Mouse (Mus musculus): ENCODE data around the gene Hist3h2ba. TPM values are rescaled to one million over a fixed set of nuclear protein-coding genes. Genes with fewer than 3 reads are reported as not detected.
A peak's percentile ranks its signal among the peaks of the same experiment; 100 is the strongest.
"Not testable (repeated sequence)": the region's sequence is repeated elsewhere in the genome, so short reads cannot be mapped to it uniquely, and the experiment has no call there.

The Hist3h2ba gene
- polyA plus RNA-seq, 1 experiment from 2014 or later = 359 TPM

GRCm38 (mm10) chr11:58951210-58951609 lies 2.5 kb downstream of the Hist3h2ba start:
- no peak for ATAC-seq
- Histone ChIP-seq H3K4me1 (ENCODE audit: control insufficient read depth, insufficient read depth, low read length) (peaks cover 21% of the 10 kb centered on the region), H3K4me3 (ENCODE audit: low read depth, low read length) (no peak overlapping the region), H3K9me3 (replicated peaks; ENCODE audit: control insufficient read depth, low read length) (no peaks in the 10 kb centered on the region), H3K4me2 (ENCODE audit: low read length) (peak overlapping the region; percentile 77), H3K27me3 (replicated peaks; ENCODE audit: control insufficient read depth, insufficient read depth, low read length) (no peaks in the 10 kb centered on the region), H3K9ac (ENCODE audit: low read length) (peak overlapping the region; percentile 95; the same call in 1 of the 2 replicates), H3K36me3 (ENCODE audit: control insufficient read depth, insufficient read depth, low read length) (no peaks in the 10 kb centered on the region), H3K27ac (ENCODE audit: low read depth, low read length) (peak overlapping the region; percentile 99; the same call in 1 of the 2 replicates)
- no peak for DNase-seq (ENCODE audit: low spot score)
- WGBS = 51% methylated on average over 5 of the region's 5 CpGs

GRCm38 (mm10) chr11:58953351-58954169 lies 4.8 kb downstream of the Hist3h2ba start:
- WGBS = under 1% methylated on average over 33 of the region's 33 CpGs
- H3K9me3 ChIP-seq (replicated peaks; ENCODE audit: control insufficient read depth, low read length) = no peaks in the 10 kb centered on the region
- peak overlapping the region; percentile 61 for H3K4me2 ChIP-seq (ENCODE audit: low read length)
- H3K27me3 ChIP-seq (replicated peaks; ENCODE audit: control insufficient read depth, insufficient read depth, low read length) = no peaks in the 10 kb centered on the region
- H3K9ac ChIP-seq (ENCODE audit: low read length) = peak overlapping the region; percentile 96
- peak overlapping the region; percentile 89 for H3K4me3 ChIP-seq (ENCODE audit: low read depth, low read length)
- DNase-seq (ENCODE audit: low spot score) = peak; percentile 84
- H3K27ac ChIP-seq (ENCODE audit: low read depth, low read length) = peak overlapping the region; percentile 99
- peaks cover 38% of the 10 kb centered on the region for H3K4me1 ChIP-seq (ENCODE audit: control insufficient read depth, insufficient read depth, low read length)
- peaks cover 14% of the 10 kb centered on the region for H3K36me3 ChIP-seq (ENCODE audit: control insufficient read depth, insufficient read depth, low read length)
- ATAC-seq = peak; percentile 9

GRCm38 (mm10) chr11:58954170-58954419 lies 5.4 kb downstream of the Hist3h2ba start:
- peak overlapping the region; percentile 99 for H3K27ac ChIP-seq (ENCODE audit: low read depth, low read length)
- peak overlapping the region; percentile 89 for H3K4me3 ChIP-seq (ENCODE audit: low read depth, low read length)
- ATAC-seq = peak; percentile 19; the same call in 1 of the 2 replicates
- peak overlapping the region; percentile 61 for H3K4me2 ChIP-seq (ENCODE audit: low read length)
- peak overlapping the region; percentile 96 for H3K9ac ChIP-seq (ENCODE audit: low read length)
- peaks cover 14% of the 10 kb centered on the region for H3K36me3 ChIP-seq (ENCODE audit: control insufficient read depth, insufficient read depth, low read length)
- not testable (repeated sequence) for DNase-seq (ENCODE audit: low spot score); H3K9me3 ChIP-seq (replicated peaks; ENCODE audit: control insufficient read depth, low read length); H3K27me3 ChIP-seq (replicated peaks; ENCODE audit: control insufficient read depth, insufficient read depth, low read length)
- peaks cover 41% of the 10 kb centered on the region for H3K4me1 ChIP-seq (ENCODE audit: control insufficient read depth, insufficient read depth, low read length)
- under 1% methylated on average over 17 of the region's 17 CpGs for WGBS

DNA sequence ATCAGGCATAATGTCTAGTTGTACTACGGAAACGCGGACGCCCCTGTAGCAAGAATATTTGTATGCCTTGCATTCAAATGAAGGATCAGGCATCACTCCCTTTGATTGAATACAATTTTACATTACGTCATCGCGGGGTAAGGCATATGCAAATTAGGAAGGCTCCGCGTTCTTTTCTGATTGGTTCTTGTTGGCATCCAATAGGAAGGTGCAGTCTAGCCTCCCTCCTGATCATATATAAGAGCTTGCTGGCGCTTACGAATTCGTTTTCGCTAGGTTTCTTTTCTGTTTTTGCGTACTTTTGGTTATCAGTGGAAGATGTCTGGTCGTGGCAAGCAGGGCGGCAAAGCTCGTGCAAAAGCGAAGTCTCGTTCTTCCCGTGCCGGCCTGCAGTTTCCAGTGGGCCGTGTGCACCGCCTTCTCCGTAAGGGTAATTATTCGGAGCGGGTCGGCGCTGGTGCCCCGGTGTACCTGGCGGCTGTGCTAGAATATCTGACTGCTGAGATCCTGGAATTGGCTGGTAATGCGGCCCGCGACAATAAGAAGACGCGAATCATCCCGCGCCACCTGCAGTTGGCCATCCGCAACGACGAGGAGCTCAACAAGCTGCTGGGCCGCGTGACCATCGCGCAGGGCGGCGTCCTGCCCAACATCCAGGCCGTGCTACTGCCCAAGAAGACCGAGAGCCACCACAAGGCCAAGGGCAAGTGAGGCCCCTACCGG lies 5.9 kb downstream of the Hist3h2ba start, which contains the start of the genes Hist3h2a and Trim17:
Hist3h2a (plus strand) TSS at position 266 of the 723 bp plus-strand sequence.
Trim17 (plus strand) TSS at position 266 of the 723 bp plus-strand sequence.
- peak within 1 kb of the TSS; percentile 61 for H3K4me2 ChIP-seq (ENCODE audit: low read length)
- peak within 1 kb of the TSS; percentile 99 for H3K27ac ChIP-seq (ENCODE audit: low read depth, low read length)
- H3K4me3 ChIP-seq (ENCODE audit: low read depth, low read length) = peak within 1 kb of the TSS; percentile 89
- DNase-seq (ENCODE audit: low spot score) (peak; percentile 100), ATAC-seq (peak; percentile 91)
- peaks cover 44% of the 10 kb centered on the region for H3K4me1 ChIP-seq (ENCODE audit: control insufficient read depth, insufficient read depth, low read length)
- peak within 1 kb of the TSS; percentile 96 for H3K9ac ChIP-seq (ENCODE audit: low read length)
- peaks cover 14% of the 10 kb centered on the region for H3K36me3 ChIP-seq (ENCODE audit: control insufficient read depth, insufficient read depth, low read length)
- no peaks in the 10 kb centered on the region for H3K9me3 ChIP-seq (replicated peaks; ENCODE audit: control insufficient read depth, low read length)
- H3K27me3 ChIP-seq (replicated peaks; ENCODE audit: control insufficient read depth, insufficient read depth, low read length) = no peaks in the 10 kb centered on the region
- under 1% methylated on average over 49 of the region's 49 CpGs for WGBS

- Histone ChIP-seq H3K4me2 (ENCODE audit: low read length) (peak overlapping the region; percentile 61), H3K27ac (ENCODE audit: low read depth, low read length) (peak overlapping the region; percentile 99), H3K9ac (ENCODE audit: low read length) (peak overlapping the region; percentile 96), H3K27me3 (replicated peaks; ENCODE audit: control insufficient read depth, insufficient read depth, low read length) (no peaks in the 10 kb centered on the region), H3K4me1 (ENCODE audit: control insufficient read depth, insufficient read depth, low read length) (peaks cover 46% of the 10 kb centered on the region), H3K9me3 (replicated peaks; ENCODE audit: control insufficient read depth, low read length) (no peaks in the 10 kb centered on the region), H3K4me3 (ENCODE audit: low read depth, low read length) (peak overlapping the region; percentile 89), H3K36me3 (ENCODE audit: control insufficient read depth, insufficient read depth, low read length) (peaks cover 14% of the 10 kb centered on the region)
- no peak for ATAC-seq
- DNase-seq (ENCODE audit: low spot score) = peak; percentile 52
- under 1% methylated on average over 20 of the region's 20 CpGs for WGBS
Observed at GRCm38 (mm10) chr11:58955143-58955867, 6.6 kb downstream of the Hist3h2ba start.

DNA sequence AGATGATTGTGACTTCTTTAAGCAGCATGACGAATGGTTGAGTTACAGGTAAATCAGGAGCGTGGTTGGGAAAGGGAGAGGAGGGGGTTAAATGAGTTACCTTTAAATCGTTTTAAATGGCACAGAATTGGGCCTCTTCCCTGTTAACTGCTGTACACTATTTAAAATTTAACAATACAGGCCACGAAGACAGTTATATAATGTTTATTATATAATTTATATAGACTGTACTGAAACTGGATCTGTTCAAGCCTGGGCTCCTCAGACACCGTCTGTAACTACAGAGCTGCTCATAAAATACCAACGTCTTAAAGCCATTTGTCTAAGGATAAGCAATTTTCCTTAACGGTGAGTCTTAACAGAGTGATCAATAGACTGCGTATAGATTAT lies 7.1 kb downstream of the Hist3h2ba start:
- H3K4me1 ChIP-seq (ENCODE audit: control insufficient read depth, insufficient read depth, low read length) = peaks cover 43% of the 10 kb centered on the region
- no peaks in the 10 kb centered on the region for H3K9me3 ChIP-seq (replicated peaks; ENCODE audit: control insufficient read depth, low read length)
- no peak overlapping the region; the same call in 1 of the 2 replicates for H3K27ac ChIP-seq (ENCODE audit: low read depth, low read length)
- peak overlapping the region; percentile 89 for H3K4me3 ChIP-seq (ENCODE audit: low read depth, low read length)
- no peak for DNase-seq (ENCODE audit: low spot score)
- 10% methylated on average over 8 of the region's 8 CpGs for WGBS
- peak overlapping the region; percentile 61 for H3K4me2 ChIP-seq (ENCODE audit: low read length)
- no peak for ATAC-seq
- H3K36me3 ChIP-seq (ENCODE audit: control insufficient read depth, insufficient read depth, low read length) = peaks cover 14% of the 10 kb centered on the region
- H3K27me3 ChIP-seq (replicated peaks; ENCODE audit: control insufficient read depth, insufficient read depth, low read length) = no peaks in the 10 kb centered on the region
- H3K9ac ChIP-seq (ENCODE audit: low read length) = peak overlapping the region; percentile 96

GRCm38 (mm10) chr11:58957226-58957914 lies 8.7 kb downstream of the Hist3h2ba start:
- Histone ChIP-seq H3K4me1 (ENCODE audit: control insufficient read depth, insufficient read depth, low read length) (peaks cover 36% of the 10 kb centered on the region), H3K9me3 (replicated peaks; ENCODE audit: control insufficient read depth, low read length) (0 out of 2 replicates have a peak, but pooled peaks cover 5% of the 10 kb centered on the region), H3K4me2 (ENCODE audit: low read length) (peak overlapping the region; percentile 61), H3K36me3 (ENCODE audit: control insufficient read depth, insufficient read depth, low read length) (peaks cover 14% of the 10 kb centered on the region), H3K27me3 (replicated peaks; ENCODE audit: control insufficient read depth, insufficient read depth, low read length) (0 out of 2 replicates have a peak, but pooled peaks cover 4% of the 10 kb centered on the region), H3K9ac (ENCODE audit: low read length) (peak overlapping the region; percentile 96), H3K4me3 (ENCODE audit: low read depth, low read length) (peak overlapping the region; percentile 89), H3K27ac (ENCODE audit: low read depth, low read length) (no peak overlapping the region)
- WGBS = 77% methylated on average over 5 of the region's 5 CpGs
- no peak for DNase-seq (ENCODE audit: low spot score)
- ATAC-seq = no peak

DNA sequence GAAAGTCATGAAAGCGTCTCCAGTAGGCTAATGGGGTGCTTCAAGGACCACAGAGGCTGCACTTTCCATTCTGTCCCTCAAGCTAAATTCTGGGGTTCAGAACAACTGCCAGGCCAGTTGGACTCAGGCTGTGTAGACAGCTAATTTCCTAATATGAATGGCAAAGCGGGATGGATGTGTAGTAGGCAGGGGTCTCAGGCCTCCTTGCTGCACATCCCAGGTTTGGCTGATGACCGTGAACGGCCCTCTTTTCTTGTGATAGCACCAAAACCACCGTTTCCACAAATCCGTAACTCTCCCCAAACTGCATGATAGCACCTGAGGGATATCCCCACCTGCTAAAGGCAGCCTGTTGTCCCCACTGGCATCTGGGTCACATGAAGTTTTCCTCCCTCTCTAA lies 9.8 kb downstream of the Hist3h2ba start:
- no peak overlapping the region for H3K27ac ChIP-seq (ENCODE audit: low read depth, low read length)
- DNase-seq (ENCODE audit: low spot score) = no peak
- ATAC-seq = no peak
- H3K9me3 ChIP-seq (replicated peaks; ENCODE audit: control insufficient read depth, low read length) = 0 out of 2 replicates have a peak, but pooled peaks cover 5% of the 10 kb centered on the region
- H3K4me2 ChIP-seq (ENCODE audit: low read length) = peak overlapping the region; percentile 61; the same call in 1 of the 2 replicates
- 85% methylated on average over 6 of the region's 6 CpGs for WGBS
- H3K36me3 ChIP-seq (ENCODE audit: control insufficient read depth, insufficient read depth, low read length) = peaks cover 14% of the 10 kb centered on the region
- 0 out of 2 replicates have a peak, but pooled peaks cover 4% of the 10 kb centered on the region for H3K27me3 ChIP-seq (replicated peaks; ENCODE audit: control insufficient read depth, insufficient read depth, low read length)
- H3K4me3 ChIP-seq (ENCODE audit: low read depth, low read length) = no peak overlapping the region
- H3K9ac ChIP-seq (ENCODE audit: low read length) = no peak overlapping the region
- peaks cover 30% of the 10 kb centered on the region for H3K4me1 ChIP-seq (ENCODE audit: control insufficient read depth, insufficient read depth, low read length)

All from forebrain, embryonic 14.5 days (tissue).